Mouse (Mus musculus) cerebellum, adult 2 months (tissue): ENCODE measurements around the gene Polr3h.

Source experiments
- CTCF ChIP-seq: fragments of 200-500 bp; IDR thresholded peaks from 2 replicates; pipeline ENCODE4 v1.5.1; 2011; ENCODE audit warnings: low read depth, mild to moderate bottlenecking, control low read depth, low read length, moderate library complexity, borderline replicate concordance; ENCODE audit not compliant: insufficient read depth
- POLR2A ChIP-seq: fragments of 200-500 bp; IDR thresholded peaks from 2 replicates; pipeline ENCODE4 v1.6.1; 2011; ENCODE audit warnings: low read length, control low read depth, borderline replicate concordance; ENCODE audit not compliant: insufficient read depth

GRCm38 (mm10) chr15:81885418-81885934 lies 40.6 kb downstream of the Polr3h start:
- TF ChIP-seq CTCF (no peak), POLR2A (no peak)
